Mouse (Mus musculus): Measurements from ENCODE around the gene Spats1.

GRCm38 (mm10) chr17:45449586-45449985 lies 25.6 kb downstream of the Spats1 start:
- TF ChIP-seq POLR2A (IDR thresholded peaks at IDR 0.05; ENCODE audit: low read depth, low read length) (no peak), CTCF (IDR thresholded peaks at IDR 0.05; ENCODE audit: extremely low read depth, insufficient read depth, insufficient read length, insufficient replicate concordance) (no peak)
